Mouse (Mus musculus) cerebellum, adult 9-11 months (tissue): Measurements from ENCODE around the gene Azin2.

Source experiments
- DNase-seq: peaks from one replicate; pipeline ENCODE4 v3.0.0; 2022

Azin2 gene

DNA sequence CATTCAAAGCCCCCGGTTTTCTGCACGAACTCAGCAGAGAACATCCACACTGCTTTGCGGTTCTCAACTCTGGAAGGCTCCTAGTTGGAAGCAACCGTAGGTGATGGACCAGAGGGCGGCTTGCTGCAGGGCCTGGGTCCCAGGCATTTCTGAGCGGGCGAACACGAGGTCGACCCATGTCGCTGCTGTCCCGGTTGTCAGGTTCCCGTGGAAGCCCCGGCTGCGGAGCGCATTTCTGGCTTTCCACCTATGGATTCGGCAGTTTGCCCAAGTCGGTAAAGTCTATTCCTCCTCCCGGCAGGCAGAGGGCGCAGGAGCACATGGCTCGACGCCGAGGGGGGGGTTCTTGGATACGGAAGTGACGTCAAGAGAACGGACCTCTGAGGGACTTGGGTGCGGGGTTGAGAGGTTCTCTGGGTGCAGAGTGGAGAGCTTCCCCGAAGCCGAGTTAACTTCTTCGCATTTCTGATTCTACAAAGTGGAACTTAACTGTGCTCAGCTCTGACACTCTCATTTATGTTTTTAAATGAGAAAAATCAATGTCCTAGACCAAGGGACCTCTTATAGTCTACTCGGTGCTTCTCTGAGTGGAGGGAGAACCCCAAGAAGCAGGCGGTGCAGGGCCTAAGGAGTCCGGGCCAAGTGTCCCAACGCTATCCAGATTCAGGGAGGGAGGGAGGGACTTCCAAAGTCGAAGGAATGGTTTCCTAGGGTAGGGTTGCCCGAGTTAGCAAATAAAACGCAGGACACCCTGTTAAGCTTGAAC, 37.2 kb downstream of the Azin2 start:
- peak; percentile 89 for DNase-seq

DNA sequence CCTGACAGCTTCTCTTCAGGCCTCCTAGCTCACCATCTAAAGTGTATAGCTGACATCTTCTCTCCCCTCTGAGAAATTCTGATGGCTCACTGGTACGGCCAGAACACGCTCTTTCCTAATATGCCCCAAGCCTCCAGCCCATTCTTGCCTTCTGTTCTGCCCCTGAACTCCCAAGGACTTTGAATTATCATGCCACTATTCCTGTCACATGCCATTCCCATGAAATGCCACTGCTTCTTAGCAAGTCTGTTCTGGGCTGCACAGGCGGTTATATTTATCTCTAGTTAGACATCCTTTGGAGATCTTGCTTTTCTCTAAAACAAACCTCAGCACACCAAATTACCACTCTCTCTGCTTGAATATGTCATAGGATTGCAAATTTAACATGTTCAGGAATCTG, 38.6 kb downstream of the Azin2 start:
- DNase-seq: no peak

- DNase-seq: no peak
These were observed 43.1 kb downstream of the Azin2 start for GRCm38 (mm10) chr4:128919106-128919505.

GRCm38 (mm10) chr4:128918187-128918586, 44.1 kb downstream of the Azin2 start:
- no peak for DNase-seq

GRCm38 (mm10) chr4:128917756-128918155, 44.5 kb downstream of the Azin2 start:
- no peak for DNase-seq

- DNase-seq: peak; percentile 4
These were observed 45.1 kb downstream of the Azin2 start for GRCm38 (mm10) chr4:128917119-128917518.

DNA sequence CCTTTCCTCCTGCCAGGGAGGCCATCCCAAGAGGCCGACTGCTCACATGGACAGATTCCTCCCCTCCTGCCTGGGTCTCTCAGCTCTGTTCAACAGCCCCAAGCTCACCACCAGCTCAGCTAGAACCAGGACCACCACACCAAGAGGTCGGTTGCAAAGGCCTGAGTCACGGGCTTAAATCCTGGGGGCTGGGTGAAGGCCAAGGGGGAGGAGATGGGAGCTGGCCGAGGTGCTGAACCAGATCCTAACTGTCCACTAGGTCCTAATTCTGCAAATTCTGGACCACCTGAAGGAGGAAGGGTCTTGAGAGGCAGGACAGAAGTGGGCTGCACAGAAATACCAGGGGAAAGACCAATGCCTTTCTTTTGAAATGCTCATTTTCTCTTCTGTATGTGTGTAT, 48.4 kb downstream of the Azin2 start:
- no peak for DNase-seq

- no peak for DNase-seq
These were observed 50.2 kb downstream of the Azin2 start for GRCm38 (mm10) chr4:128912085-128912484.

GRCm38 (mm10) chr4:128910276-128911063, 51.8 kb downstream of the Azin2 start:
- peak; percentile 53 for DNase-seq

- DNase-seq: peak; percentile 76
These were observed 52.8 kb downstream of the Azin2 start for GRCm38 (mm10) chr4:128909378-128909831.

GRCm38 (mm10) chr4:128908586-128909377, 53.5 kb downstream of the Azin2 start:
- DNase-seq: peak; percentile 83

DNA sequence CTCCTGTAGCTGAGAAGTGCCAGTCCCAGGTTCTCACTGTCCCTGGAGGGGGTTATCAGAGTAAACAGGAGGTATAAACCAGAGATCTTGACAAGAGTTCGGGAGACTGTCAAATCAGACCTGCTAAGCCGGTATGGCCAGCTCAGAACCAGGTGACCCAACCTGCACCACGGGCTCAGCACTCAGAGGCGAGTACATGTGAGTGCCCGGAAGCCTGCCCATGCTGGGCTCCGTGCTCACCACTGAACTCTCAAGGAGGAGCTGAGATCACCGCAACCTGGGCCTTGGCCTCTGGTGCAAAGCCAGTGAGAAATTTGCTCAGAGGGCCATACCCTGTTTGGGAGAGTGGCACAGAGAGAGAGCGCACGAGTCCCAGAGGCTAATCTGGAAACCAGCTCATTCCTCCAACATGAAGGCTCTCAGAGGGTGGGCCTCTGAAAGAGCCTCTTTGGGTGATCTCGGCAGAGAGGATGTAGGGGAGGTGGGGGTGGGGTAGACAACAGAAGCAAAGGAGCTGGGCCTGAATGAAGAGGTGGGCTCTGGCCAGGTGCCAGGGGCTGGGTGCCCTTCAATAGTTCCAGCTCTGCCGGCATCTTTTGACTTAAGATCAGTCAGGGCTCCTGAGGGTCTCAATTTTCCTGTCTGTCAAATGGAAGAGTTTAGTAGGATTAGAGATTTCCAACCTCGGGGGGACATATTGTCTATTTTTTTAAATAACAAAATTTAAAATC, 54.8 kb downstream of the Azin2 start:
- peak; percentile 64 for DNase-seq

DNA sequence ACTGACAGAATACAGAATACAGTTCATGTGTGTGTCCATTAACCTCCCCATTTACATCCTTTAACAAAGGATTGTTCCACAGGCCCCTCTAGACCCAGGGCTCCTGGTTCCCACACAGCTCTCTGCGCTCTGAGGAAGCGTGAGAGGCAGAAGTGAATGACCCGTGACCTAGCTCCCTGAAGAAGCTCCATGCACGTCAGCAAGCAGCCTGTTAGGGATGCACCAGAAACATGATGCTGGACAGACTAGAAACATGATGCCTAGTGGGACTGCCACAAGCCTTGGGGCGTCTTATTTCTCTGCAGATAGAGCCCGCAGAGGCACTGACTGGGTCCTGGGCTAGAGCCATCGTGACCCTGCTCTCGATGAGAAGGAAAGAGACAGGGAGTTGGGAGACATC, 55.5 kb downstream of the Azin2 start:
- no peak for DNase-seq

DNA sequence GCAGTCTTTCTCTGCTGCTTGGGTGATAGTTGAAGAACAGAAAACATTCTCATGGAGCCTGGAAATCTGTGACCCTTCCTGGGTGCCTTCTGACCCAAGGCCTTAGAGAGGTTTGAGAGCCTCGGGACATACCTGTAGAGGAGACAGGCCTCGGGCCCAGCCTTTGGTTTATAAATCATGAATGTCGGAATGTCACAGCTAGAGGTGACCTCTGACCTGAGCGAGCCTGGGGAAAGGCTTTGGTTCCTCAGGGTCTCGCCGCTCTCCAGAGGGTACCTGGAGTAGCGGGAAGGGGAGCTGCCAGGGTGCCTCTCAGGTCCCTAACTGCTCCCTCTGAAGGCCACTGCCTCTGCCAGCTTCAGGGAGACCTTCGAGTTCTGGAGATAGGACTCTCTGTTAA, 57.0 kb downstream of the Azin2 start:
- no peak for DNase-seq

DNA sequence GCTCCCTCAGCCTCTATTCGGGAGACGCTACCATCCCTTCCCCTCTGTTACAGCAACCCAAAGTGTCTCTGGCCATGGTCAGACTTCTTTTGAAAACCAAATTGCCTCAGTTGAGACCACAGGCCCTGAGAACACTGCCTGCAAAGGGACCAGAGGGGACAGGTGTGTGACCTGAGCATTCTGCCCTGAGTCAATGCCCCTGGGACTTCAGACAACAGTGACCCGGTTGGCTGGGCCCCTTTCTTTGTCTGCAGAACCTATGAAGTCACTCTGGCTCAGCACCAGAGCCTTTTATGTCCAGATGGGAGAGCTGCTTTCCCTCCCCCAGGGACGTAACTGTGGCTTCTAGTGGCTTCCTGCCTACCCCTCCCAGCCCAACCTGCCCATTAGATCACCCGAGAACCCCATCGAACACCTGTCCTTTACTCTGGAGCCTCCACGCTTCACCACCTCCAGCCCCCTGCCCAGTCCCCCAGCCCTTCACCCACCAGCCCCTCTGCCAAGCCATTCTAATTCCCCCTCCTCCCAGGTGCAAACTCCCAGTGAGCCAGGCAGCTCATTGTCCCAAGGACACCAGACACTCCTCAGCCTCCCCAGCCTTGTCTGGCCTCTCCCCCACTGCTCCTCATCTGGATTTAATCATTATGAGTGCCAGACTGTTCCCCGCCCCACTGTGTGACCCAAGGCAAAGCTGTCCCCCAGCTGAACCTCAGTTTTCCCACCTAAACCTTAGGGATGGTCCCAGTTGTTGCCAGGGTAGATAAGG, 58.0 kb downstream of the Azin2 start:
- DNase-seq: peak; percentile 76

- peak; percentile 93 for DNase-seq
These were observed 59.9 kb downstream of the Azin2 start for GRCm38 (mm10) chr4:128902390-128902789.

DNA sequence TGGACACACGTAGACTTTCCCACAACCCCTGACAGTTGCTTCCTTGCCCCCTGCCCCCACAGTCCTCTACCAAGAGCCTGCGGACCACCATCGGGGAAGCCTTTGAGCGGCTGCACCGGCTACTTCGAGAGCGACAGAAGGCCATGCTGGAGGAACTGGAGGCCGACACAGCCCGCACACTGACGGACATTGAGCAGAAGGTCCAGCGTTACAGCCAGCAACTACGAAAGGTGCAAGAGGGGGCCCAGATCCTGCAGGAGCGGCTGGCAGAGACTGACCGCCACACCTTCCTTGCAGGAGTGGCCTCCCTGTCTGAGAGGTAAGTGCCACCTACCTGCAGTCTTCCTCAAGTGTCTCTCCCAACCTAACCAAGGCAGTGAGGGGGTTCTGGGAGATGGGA, 61.8 kb downstream of the Azin2 start:
- DNase-seq: peak; percentile 61

DNA sequence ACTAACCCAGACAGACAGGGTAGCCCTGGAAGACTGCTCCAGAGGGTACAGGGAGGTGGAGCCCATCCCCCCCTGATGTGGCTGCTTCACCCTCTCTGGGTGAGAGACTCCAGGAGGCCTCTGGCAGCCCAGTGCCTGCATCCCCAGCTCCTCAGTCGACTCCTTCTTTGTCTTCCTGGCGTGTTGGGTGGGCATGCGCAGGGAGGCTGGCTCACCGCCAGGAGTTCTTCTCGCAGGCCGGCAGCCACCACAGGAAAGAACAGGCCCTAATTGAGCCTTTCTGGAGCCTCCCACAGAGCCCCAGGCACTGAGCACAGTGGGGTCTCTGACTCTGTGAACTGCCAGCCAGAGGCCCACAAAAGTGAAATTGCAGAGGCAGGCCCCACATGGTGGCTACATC, 62.9 kb downstream of the Azin2 start:
- DNase-seq: peak; percentile 89

- DNase-seq: peak; percentile 83
These were observed 64.3 kb downstream of the Azin2 start for GRCm38 (mm10) chr4:128897911-128898421.

DNA sequence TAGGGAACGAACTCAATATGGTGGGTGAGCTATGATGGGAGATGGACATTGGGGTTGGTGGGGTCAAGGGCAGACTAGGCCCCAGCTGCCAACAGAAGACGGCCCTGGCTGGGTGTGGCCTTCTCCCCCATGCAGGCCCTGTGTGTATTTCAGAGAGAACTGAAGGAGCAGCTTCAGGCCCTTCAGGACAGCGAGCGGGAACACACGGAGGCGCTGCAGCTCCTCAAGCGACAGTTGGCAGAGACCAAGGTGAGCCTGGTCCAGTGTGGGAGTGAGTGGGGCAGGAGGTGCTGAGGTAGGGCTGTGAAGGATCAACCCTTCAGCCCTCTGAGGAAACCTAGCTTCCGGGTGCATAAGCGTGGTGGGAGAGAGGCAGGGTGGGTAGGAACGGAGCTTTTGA, 65.6 kb downstream of the Azin2 start:
- peak; percentile 57 for DNase-seq

- peak; percentile 60 for DNase-seq
These were observed 66.4 kb downstream of the Azin2 start for GRCm38 (mm10) chr4:128895841-128896240.

DNA sequence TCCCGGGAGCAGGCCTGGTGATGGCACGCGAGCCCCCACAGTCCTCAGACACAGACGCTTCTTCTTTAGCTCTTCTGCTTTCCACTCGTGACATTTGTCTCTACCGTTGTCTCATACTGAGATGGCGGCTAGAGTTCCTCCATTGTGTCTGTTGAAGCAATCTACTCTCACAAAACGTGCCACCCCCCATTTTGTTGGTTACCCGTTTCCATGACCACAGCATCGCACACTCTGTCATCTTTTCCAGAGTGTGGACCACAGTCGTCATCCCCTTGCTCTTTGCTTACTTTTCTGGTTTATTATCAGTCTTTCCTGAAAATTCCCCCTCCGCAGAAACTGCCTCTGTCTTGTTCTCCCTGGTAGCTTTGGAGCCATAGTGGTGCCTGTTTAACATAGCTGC, 68.1 kb downstream of the Azin2 start:
- peak; percentile 35 for DNase-seq
